Mouse (Mus musculus): ENCODE measurements at regions not wholly inside any gene's neighbourhood (a gene's known extent, or its start where the extent isn't known, plus 50 kb on each side); places are given as distances from the start of the nearest gene placed in this dataset.

- Histone ChIP-seq H3K27me3 (ENCODE audit: control insufficient read depth, insufficient read depth, low read length, poor library complexity, severe bottlenecking) (no peaks in the 10 kb centered on the region), H3K36me3 (ENCODE audit: control insufficient read depth, insufficient read depth, low read length, poor library complexity, severe bottlenecking) (no peaks in the 10 kb centered on the region)
- no peak for DNase-seq (ENCODE audit: low read depth, low spot score)
Observed at GRCm38 (mm10) chr16:5374818-5375605, 119.2 kb upstream of the Eef2kmt start.

DNA sequence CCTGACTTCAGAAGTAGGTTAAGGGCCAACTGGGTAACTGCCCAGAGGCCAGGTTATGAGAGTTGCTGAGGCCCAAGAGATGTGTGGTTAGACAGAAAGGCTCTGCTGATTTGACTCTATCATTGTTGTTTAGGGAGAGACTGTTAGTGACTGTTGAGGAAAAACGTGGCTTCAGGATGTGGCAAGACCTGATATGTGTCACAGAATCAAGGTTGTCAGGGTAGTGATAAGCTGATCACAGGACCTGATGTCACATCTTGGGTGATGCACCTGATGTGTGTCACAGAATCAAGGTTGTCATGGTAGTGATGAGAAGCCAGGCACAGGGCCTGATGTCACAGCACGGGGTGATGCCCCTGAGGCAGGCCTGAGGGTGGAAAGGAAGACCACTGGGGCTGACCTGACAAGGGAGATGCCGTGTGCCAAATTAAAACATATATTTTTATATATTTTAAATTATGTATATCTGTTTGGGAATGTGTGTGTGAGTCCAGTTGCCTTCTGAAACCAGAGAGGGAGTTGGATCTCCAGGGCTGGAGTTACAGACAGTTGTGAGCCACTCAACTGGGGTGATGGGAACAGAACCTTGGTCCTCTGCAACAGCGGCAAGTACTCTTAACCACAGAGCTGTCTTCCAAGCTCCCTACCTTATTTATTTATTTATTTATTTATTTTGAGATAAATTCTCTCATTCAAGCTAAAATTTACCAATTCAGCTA lies 115.6 kb upstream of the Eef2kmt start:
- Histone ChIP-seq H3K36me3 (ENCODE audit: control insufficient read depth, insufficient read depth, low read length, poor library complexity, severe bottlenecking) (no peaks in the 10 kb centered on the region), H3K27me3 (ENCODE audit: control insufficient read depth, insufficient read depth, low read length, poor library complexity, severe bottlenecking) (no peaks in the 10 kb centered on the region)
- no peak for DNase-seq (ENCODE audit: low read depth, low spot score)

GRCm38 (mm10) chr16:5370496-5370895 lies 114.7 kb upstream of the Eef2kmt start:
- Histone ChIP-seq H3K27me3 (ENCODE audit: control insufficient read depth, insufficient read depth, low read length, poor library complexity, severe bottlenecking) (no peaks in the 10 kb centered on the region), H3K36me3 (ENCODE audit: control insufficient read depth, insufficient read depth, low read length, poor library complexity, severe bottlenecking) (no peaks in the 10 kb centered on the region)
- DNase-seq (ENCODE audit: low read depth, low spot score) = no peak

GRCm38 (mm10) chr16:5368897-5369558 lies 113.2 kb upstream of the Eef2kmt start:
- DNase-seq (ENCODE audit: low read depth, low spot score) = no peak
- Histone ChIP-seq H3K27me3 (ENCODE audit: control insufficient read depth, insufficient read depth, low read length, poor library complexity, severe bottlenecking) (no peaks in the 10 kb centered on the region), H3K36me3 (ENCODE audit: control insufficient read depth, insufficient read depth, low read length, poor library complexity, severe bottlenecking) (no peaks in the 10 kb centered on the region)

DNA sequence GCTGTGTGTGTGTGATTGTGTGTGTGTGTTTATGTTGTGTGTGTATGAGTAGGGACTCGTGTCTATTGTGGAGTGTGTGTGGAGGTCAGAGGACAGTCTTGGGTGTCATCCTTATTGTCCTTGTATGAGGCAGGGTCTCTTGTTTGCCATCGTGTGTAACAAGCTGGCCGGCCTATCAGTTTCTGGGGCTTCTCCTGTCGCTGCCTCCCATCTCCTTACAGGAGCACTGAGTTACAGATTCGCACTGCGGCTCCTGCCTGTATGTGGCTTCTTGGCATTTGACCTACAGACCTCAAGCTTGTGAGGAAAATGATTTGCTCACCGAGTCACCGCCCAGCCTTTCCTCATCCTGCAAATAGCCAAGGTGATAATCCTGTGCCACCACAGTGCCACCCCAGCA lies 112.6 kb upstream of the Eef2kmt start:
- Histone ChIP-seq H3K27me3 (ENCODE audit: control insufficient read depth, insufficient read depth, low read length, poor library complexity, severe bottlenecking) (no peaks in the 10 kb centered on the region), H3K36me3 (ENCODE audit: control insufficient read depth, insufficient read depth, low read length, poor library complexity, severe bottlenecking) (no peaks in the 10 kb centered on the region)
- DNase-seq (ENCODE audit: low read depth, low spot score) = no peak

- H3K36me3 ChIP-seq (ENCODE audit: control insufficient read depth, insufficient read depth, low read length, poor library complexity, severe bottlenecking) = no peaks in the 10 kb centered on the region
- no peak for DNase-seq (ENCODE audit: low read depth, low spot score)
- H3K27me3 ChIP-seq (ENCODE audit: control insufficient read depth, insufficient read depth, low read length, poor library complexity, severe bottlenecking) = no peaks in the 10 kb centered on the region
Observed at GRCm38 (mm10) chr16:5367581-5368119, 111.9 kb upstream of the Eef2kmt start.

DNA sequence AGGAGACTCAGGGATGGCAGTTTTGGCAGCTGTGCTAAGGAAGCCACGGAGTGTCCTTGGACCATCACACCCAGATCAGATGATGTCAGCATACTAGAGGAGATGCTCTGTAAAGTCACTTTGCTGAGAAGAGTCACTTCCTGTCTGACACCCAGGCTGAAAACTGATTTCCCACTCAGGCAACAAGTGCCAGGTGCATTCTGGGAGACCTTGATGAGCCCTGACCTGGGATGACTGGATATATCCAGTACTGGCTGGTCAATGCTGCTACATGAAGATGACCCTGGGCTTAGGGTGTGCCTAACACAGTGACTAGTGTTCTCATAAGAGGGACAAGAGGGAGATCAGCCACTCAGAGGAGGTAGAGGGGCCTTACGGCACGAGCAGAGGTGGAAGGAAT lies 110.2 kb upstream of the Eef2kmt start:
- DNase-seq (ENCODE audit: low read depth, low spot score) = no peak
- H3K36me3 ChIP-seq (ENCODE audit: control insufficient read depth, insufficient read depth, low read length, poor library complexity, severe bottlenecking) = no peaks in the 10 kb centered on the region
- no peaks in the 10 kb centered on the region for H3K27me3 ChIP-seq (ENCODE audit: control insufficient read depth, insufficient read depth, low read length, poor library complexity, severe bottlenecking)

- no peak for DNase-seq (ENCODE audit: low read depth, low spot score)
- H3K36me3 ChIP-seq (ENCODE audit: control insufficient read depth, insufficient read depth, low read length, poor library complexity, severe bottlenecking) = no peaks in the 10 kb centered on the region
- no peaks in the 10 kb centered on the region for H3K27me3 ChIP-seq (ENCODE audit: control insufficient read depth, insufficient read depth, low read length, poor library complexity, severe bottlenecking)
Observed at GRCm38 (mm10) chr16:5363007-5363570, 107.3 kb upstream of the Eef2kmt start.

GRCm38 (mm10) chr16:5359193-5359592 lies 103.4 kb upstream of the Eef2kmt start:
- Histone ChIP-seq H3K27me3 (ENCODE audit: control insufficient read depth, insufficient read depth, low read length, poor library complexity, severe bottlenecking) (no peaks in the 10 kb centered on the region), H3K36me3 (ENCODE audit: control insufficient read depth, insufficient read depth, low read length, poor library complexity, severe bottlenecking) (no peaks in the 10 kb centered on the region)
- no peak for DNase-seq (ENCODE audit: low read depth, low spot score)

- no peak for DNase-seq (ENCODE audit: low read depth, low spot score)
- H3K27me3 ChIP-seq (ENCODE audit: control insufficient read depth, insufficient read depth, low read length, poor library complexity, severe bottlenecking) = no peaks in the 10 kb centered on the region
- no peaks in the 10 kb centered on the region for H3K36me3 ChIP-seq (ENCODE audit: control insufficient read depth, insufficient read depth, low read length, poor library complexity, severe bottlenecking)
Observed at GRCm38 (mm10) chr16:5353881-5354280, 98.1 kb upstream of the Eef2kmt start.

- no peaks in the 10 kb centered on the region for H3K36me3 ChIP-seq (ENCODE audit: control insufficient read depth, insufficient read depth, low read length, poor library complexity, severe bottlenecking)
- peak; percentile 73 for DNase-seq (ENCODE audit: low read depth, low spot score)
- no peaks in the 10 kb centered on the region for H3K27me3 ChIP-seq (ENCODE audit: control insufficient read depth, insufficient read depth, low read length, poor library complexity, severe bottlenecking)
Observed at GRCm38 (mm10) chr16:5351890-5352571, 96.2 kb upstream of the Eef2kmt start.

DNA sequence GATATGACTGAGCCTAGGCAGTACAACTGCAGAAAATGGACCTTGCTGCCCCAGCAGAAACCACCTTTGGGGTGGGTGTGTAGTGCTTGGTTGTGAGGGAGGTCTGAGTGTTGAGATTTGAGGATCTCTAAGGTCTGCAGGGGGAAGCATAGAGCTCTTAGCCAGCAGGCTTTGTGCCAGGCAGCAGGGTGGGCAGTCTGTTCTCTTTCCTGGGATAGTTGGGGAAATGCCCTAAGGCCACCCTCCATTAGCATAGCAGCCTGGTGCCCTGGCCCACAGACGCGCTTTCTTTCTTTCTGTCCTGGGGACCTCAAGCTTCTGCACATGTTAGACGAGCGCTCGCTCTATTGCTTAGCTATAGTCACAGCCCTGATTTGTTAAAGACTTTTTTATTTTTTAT lies 91.4 kb upstream of the Eef2kmt start:
- H3K36me3 ChIP-seq (ENCODE audit: control insufficient read depth, insufficient read depth, low read length, poor library complexity, severe bottlenecking) = no peaks in the 10 kb centered on the region
- DNase-seq (ENCODE audit: low read depth, low spot score) = no peak
- H3K27me3 ChIP-seq (ENCODE audit: control insufficient read depth, insufficient read depth, low read length, poor library complexity, severe bottlenecking) = no peaks in the 10 kb centered on the region

- Histone ChIP-seq H3K36me3 (ENCODE audit: control insufficient read depth, insufficient read depth, low read length, poor library complexity, severe bottlenecking) (no peaks in the 10 kb centered on the region), H3K27me3 (ENCODE audit: control insufficient read depth, insufficient read depth, low read length, poor library complexity, severe bottlenecking) (no peaks in the 10 kb centered on the region)
- DNase-seq (ENCODE audit: low read depth, low spot score) = no peak
Observed at GRCm38 (mm10) chr16:5342326-5342725, 86.5 kb upstream of the Eef2kmt start.

- Histone ChIP-seq H3K36me3 (ENCODE audit: control insufficient read depth, insufficient read depth, low read length, poor library complexity, severe bottlenecking) (no peaks in the 10 kb centered on the region), H3K27me3 (ENCODE audit: control insufficient read depth, insufficient read depth, low read length, poor library complexity, severe bottlenecking) (no peaks in the 10 kb centered on the region)
- DNase-seq (ENCODE audit: low read depth, low spot score) = no peak
Observed at GRCm38 (mm10) chr16:5316271-5316670, 60.5 kb upstream of the Eef2kmt start.

Measured in splenic B cell, adult 2 months (primary cell).